Mouse (Mus musculus) C2C12 (cell line): ENCODE data around the gene Ankrd31.

Source experiments
- CEBPB ChIP-seq: IDR thresholded peaks from one replicate; pipeline ENCODE4 v1.6.1; 2011; ENCODE audit warnings: low read depth, mild to moderate bottlenecking, control low read depth, moderate library complexity
- CTCF ChIP-seq: IDR thresholded peaks from one replicate; pipeline ENCODE4 v1.5.1; 2011; ENCODE audit not compliant: control insufficient read depth, insufficient read depth, insufficient read length
- MAX ChIP-seq: IDR thresholded peaks from one replicate; pipeline ENCODE4 v1.6.1; 2011; ENCODE audit warnings: mild to moderate bottlenecking, control low read depth
- MYOD1 ChIP-seq: IDR thresholded peaks from one replicate; pipeline ENCODE4 v1.6.1; 2011; ENCODE audit warnings: low read depth; ENCODE audit not compliant: control insufficient read depth, insufficient read length
- USF1 ChIP-seq: IDR thresholded peaks from one replicate; pipeline ENCODE4 v1.6.1; 2011; ENCODE audit warnings: low read depth, mild to moderate bottlenecking, control low read depth, moderate library complexity

- TF ChIP-seq USF1 (no peak), CTCF (no peak), MYOD1 (peak; percentile 54), MAX (no peak), CEBPB (no peak)
These were observed 180.5 kb downstream of the Ankrd31 start for GRCm38 (mm10) chr13:96928432-96929039.
